Mouse (Mus musculus) liver, embryonic 15.5 days (tissue): ENCODE measurements around the gene Fnbp1. TPM values are rescaled to one million over a fixed set of nuclear protein-coding genes. Genes with fewer than 3 reads are reported as not detected.

Experiments used
- polyA plus RNA-seq: library from polyadenylated mRNA; unstranded; fragments of >200 nt; fragmentation: Nextera tagmentation; extraction: Ambion mirVana; gene quantifications from 2 replicates; pipeline ENCODE4 v1.2.1, GENCODE M21; 2015

The Fnbp1 gene
- polyA plus RNA-seq, 1 experiment from 2014 or later: 5.1 TPM

Other genes with a start within 250 kb of the Fnbp1 start
- 0.29 and 0.33 TPM in 2 replicates for gene Ptges, start 212.1 kb downstream of the Fnbp1 start, polyA plus RNA-seq
- gene Tor1b, start 189.0 kb downstream of the Fnbp1 start, polyA plus RNA-seq: 14.6 and 16.1 TPM in 2 replicates
- 38.9 and 39.3 TPM in 2 replicates for gene Tor1a, start 174.1 kb downstream of the Fnbp1 start, polyA plus RNA-seq
- 23.1 and 24.6 TPM in 2 replicates for gene BC005624, start 159.8 kb downstream of the Fnbp1 start, polyA plus RNA-seq
- gene Usp20, start 159.7 kb downstream of the Fnbp1 start, polyA plus RNA-seq: 4.3 and 4.8 TPM in 2 replicates
- 10.4 and 11.5 TPM in 2 replicates for gene Gpr107, start 10.3 kb upstream of the Fnbp1 start, polyA plus RNA-seq
- gene Ncs1, start 103.8 kb upstream of the Fnbp1 start, polyA plus RNA-seq: 1.2 and 1.3 TPM in 2 replicates
- gene Hmcn2, start 172.4 kb upstream of the Fnbp1 start, polyA plus RNA-seq: 0.64 and 0.83 TPM in 2 replicates